Mouse (Mus musculus) lung, embryonic 14.5 days (tissue): Measurements from ENCODE around the gene Nol10. TPM values are rescaled to one million over a fixed set of nuclear protein-coding genes. Genes with fewer than 3 reads are reported as not detected.
A peak's percentile ranks its signal among the peaks of the same experiment; 100 is the strongest.

Experiments
- ATAC-seq: fragments of 200-750 bp; cut with Nextera tagmentation; 2 replicates; pipeline ENCODE4 v1.8.0; 2017; ENCODE audit warnings: mild to moderate bottlenecking, moderate TSS enrichment, moderate library complexity; ENCODE audit not compliant: insufficient read depth
- DNase-seq: peaks from one replicate; pipeline ENCODE4 v3.0.0-alpha.2; 2015
- H3K27ac ChIP-seq: fragments of 300-500 bp; sonication (generic); 2 replicates; pipeline ENCODE4 v1.5.1; 2014; ENCODE audit warnings: low read depth, mild to moderate bottlenecking, moderate library complexity
- H3K27me3 ChIP-seq: fragments of 300-500 bp; sonication (generic); 2 replicates; pipeline ENCODE4 v1.6.1; 2014; ENCODE audit warnings: low read length, control low read depth; ENCODE audit not compliant: insufficient read depth
- H3K36me3 ChIP-seq: fragments of 300-500 bp; sonication (generic); 2 replicates; pipeline ENCODE4 v1.6.1; 2014; ENCODE audit warnings: control low read depth; ENCODE audit not compliant: insufficient read depth
- H3K4me1 ChIP-seq: fragments of 300-500 bp; sonication (generic); 2 replicates; pipeline ENCODE4 v1.6.1; 2014; ENCODE audit warnings: antibody characterized with exemption, control low read depth; ENCODE audit not compliant: insufficient read depth
- H3K4me2 ChIP-seq: fragments of 300-500 bp; sonication (generic); 2 replicates; pipeline ENCODE4 v1.6.1; 2014; ENCODE audit warnings: mild to moderate bottlenecking
- H3K4me3 ChIP-seq: fragments of 300-500 bp; sonication (generic); 2 replicates; pipeline ENCODE4 v1.5.1; 2014; ENCODE audit warnings: low read depth, low read length
- H3K9ac ChIP-seq: fragments of 300-500 bp; sonication (generic); 2 replicates; pipeline ENCODE4 v1.6.1; 2014
- H3K9me3 ChIP-seq: fragments of 300-500 bp; sonication (generic); 2 replicates; pipeline ENCODE4 v1.6.1; 2016; ENCODE audit warnings: low read depth, low read length, control low read depth
- CTCF ChIP-seq: IDR thresholded peaks from 2 replicates; pipeline ENCODE4 v1.5.1; 2016; ENCODE audit warnings: antibody characterized with exemption, low read depth
- WGBS: fragments of 180-500 bp; shearing (Covaris S2); extraction: QIAGEN DNeasy Blood & Tissue Kit; methylation state at CpG from one replicate; pipeline ENCODE4 v1.1.7; 2014; 5-methylcytosine and 5-hydroxymethylcytosine counted together
- polyA plus RNA-seq: library from polyadenylated mRNA; unstranded; fragments of >200 nt; fragmentation: Nextera tagmentation; extraction: Ambion mirVana; gene quantifications from 2 replicates; pipeline ENCODE4 v1.2.1, GENCODE M21; 2014

Nol10 gene
- 27.0 and 30.0 TPM in 2 replicates for polyA plus RNA-seq

GRCm38 (mm10) chr12:17348048-17349036 lies at the start of gene Nol10:
TSS of gene Nol10 (plus strand) at chr12:17348458.
- Histone ChIP-seq H3K4me3 (peak within 1 kb of the TSS; percentile 75), H3K4me2 (peak within 1 kb of the TSS; percentile 79), H3K27me3 (no peaks in the 10 kb centered on the region), H3K9me3 (no peaks in the 10 kb centered on the region), H3K27ac (peak within 1 kb of the TSS; percentile 68), H3K36me3 (peaks cover 21% of the 10 kb centered on the region), H3K9ac (peak within 1 kb of the TSS; percentile 69), H3K4me1 (peaks cover 7% of the 10 kb centered on the region)
- DNase-seq (peak; percentile 98), ATAC-seq (peak; percentile 98)
- no peak for TF ChIP-seq CTCF
- under 1% methylated on average over 42 of the region's 42 CpGs for WGBS

DNA sequence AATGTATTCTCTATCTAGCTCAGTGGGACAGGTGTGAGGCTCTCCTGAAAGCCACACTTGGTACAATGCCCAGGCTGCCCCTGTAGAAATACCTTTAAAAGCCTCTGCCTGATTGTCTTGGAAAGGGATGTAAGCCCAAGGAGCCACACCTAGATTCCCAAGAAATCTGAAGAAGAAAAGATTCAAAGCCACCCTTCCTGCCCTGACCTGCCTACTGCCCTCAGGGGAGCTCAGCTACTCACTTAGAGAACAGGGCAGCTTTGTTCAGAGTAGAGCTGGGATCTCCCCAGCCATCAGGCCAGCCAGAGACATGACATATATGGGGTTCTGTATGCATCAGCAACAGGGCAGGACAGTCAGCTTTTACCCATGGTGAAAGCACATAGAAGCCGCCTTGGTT lies 48.4 kb upstream of the Nol10 start:
- H3K27me3 ChIP-seq, result no peaks in the 10 kb centered on the region
- H3K4me1 ChIP-seq, result no peaks in the 10 kb centered on the region
- DNase-seq (no peak), ATAC-seq (no peak)
- H3K4me2 ChIP-seq, result no peak overlapping the region
- H3K4me3 ChIP-seq, result no peak overlapping the region
- 88% methylated on average over 1 of the region's 1 CpGs for WGBS
- H3K36me3 ChIP-seq, result no peaks in the 10 kb centered on the region
- no peaks in the 10 kb centered on the region for H3K9me3 ChIP-seq
- H3K27ac ChIP-seq, result no peak overlapping the region
- TF ChIP-seq CTCF, result no peak
- no peak overlapping the region for H3K9ac ChIP-seq

- Histone ChIP-seq H3K4me1 (no peaks in the 10 kb centered on the region), H3K9me3 (no peaks in the 10 kb centered on the region), H3K4me3 (no peak overlapping the region), H3K27me3 (no peaks in the 10 kb centered on the region), H3K9ac (no peak overlapping the region), H3K4me2 (no peak overlapping the region), H3K36me3 (no peaks in the 10 kb centered on the region), H3K27ac (no peak overlapping the region)
- no peak for ATAC-seq
- no peak for TF ChIP-seq CTCF
- 86% methylated on average over 7 of the region's 7 CpGs for WGBS
- no peak for DNase-seq
Observed at GRCm38 (mm10) chr12:17305445-17305844, 42.8 kb upstream of the Nol10 start.

DNA sequence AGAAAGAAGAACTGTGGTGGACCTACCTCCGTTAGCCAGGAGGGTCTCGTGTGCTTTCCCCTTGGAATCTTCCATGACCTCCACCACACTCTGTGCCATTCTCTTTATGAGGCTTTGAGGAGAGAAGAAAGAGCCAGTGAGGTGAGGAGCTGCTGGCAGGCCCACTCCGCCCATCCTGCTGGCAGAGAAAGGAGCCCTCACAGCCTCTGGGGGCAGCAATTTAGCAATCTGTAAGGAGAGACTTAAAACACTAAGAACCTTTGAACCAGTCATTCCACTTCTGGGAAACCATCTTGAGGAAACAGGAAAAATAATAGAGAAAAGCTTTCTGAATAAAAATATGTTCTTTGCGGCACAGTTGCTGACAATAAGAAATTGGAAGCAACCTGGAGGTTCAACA lies 40.0 kb upstream of the Nol10 start:
- DNase-seq, result no peak
- H3K9ac ChIP-seq, result no peak overlapping the region
- no peak overlapping the region for H3K27ac ChIP-seq

GRCm38 (mm10) chr12:17310852-17311839 lies 37.1 kb upstream of the Nol10 start:
- 64% methylated on average over 16 of the region's 16 CpGs for WGBS
- H3K27ac ChIP-seq, result no peak overlapping the region
- no peak overlapping the region for H3K4me2 ChIP-seq
- no peak overlapping the region for H3K4me3 ChIP-seq
- H3K27me3 ChIP-seq, result no peaks in the 10 kb centered on the region
- no peaks in the 10 kb centered on the region for H3K9me3 ChIP-seq
- H3K9ac ChIP-seq, result no peak overlapping the region
- no peaks in the 10 kb centered on the region for H3K36me3 ChIP-seq
- TF ChIP-seq CTCF, result no peak
- no peaks in the 10 kb centered on the region for H3K4me1 ChIP-seq
- DNase-seq (no peak), ATAC-seq (no peak)

More for the DNA sequence above, 40.0 kb upstream of the Nol10 start:
- TF ChIP-seq CTCF, result no peak
- Histone ChIP-seq H3K36me3 (no peaks in the 10 kb centered on the region), H3K9me3 (no peaks in the 10 kb centered on the region), H3K27me3 (no peaks in the 10 kb centered on the region), H3K4me1 (no peaks in the 10 kb centered on the region), H3K4me2 (no peak overlapping the region), H3K4me3 (no peak overlapping the region)
- no peak for ATAC-seq
- WGBS, result 45% methylated on average over 4 of the region's 4 CpGs

- peak; percentile 45 for DNase-seq
- TF ChIP-seq CTCF, result no peak
- no peak overlapping the region for H3K9ac ChIP-seq
- no peaks in the 10 kb centered on the region for H3K36me3 ChIP-seq
- H3K27ac ChIP-seq, result no peak overlapping the region; the same call in 1 of the 2 replicates
- H3K4me1 ChIP-seq, result no peaks in the 10 kb centered on the region; the same call in 1 of the 2 replicates
- no peaks in the 10 kb centered on the region for H3K27me3 ChIP-seq
- no peak overlapping the region for H3K4me3 ChIP-seq
- no peak overlapping the region for H3K4me2 ChIP-seq
- H3K9me3 ChIP-seq, result no peaks in the 10 kb centered on the region
- ATAC-seq, result peak; percentile 61
- 61% methylated on average over 5 of the region's 5 CpGs for WGBS
Observed at GRCm38 (mm10) chr12:17316096-17316495, 32.2 kb upstream of the Nol10 start.
